Mouse (Mus musculus) embryonic facial prominence, embryonic 11.5 days (tissue): ENCODE measurements around the gene Mis12. TPM values are rescaled to one million over a fixed set of nuclear protein-coding genes. Genes with fewer than 3 reads are reported as not detected.
A peak's percentile ranks its signal among the peaks of the same experiment; 100 is the strongest.

Experiments used
- ATAC-seq: fragments of 200-750 bp; cut with Nextera tagmentation; replicated peaks from 2 replicates; pipeline ENCODE4 v1.8.0; 2017; ENCODE audit warnings: low read depth; ENCODE audit not compliant: insufficient number of reproducible peaks, low FRiP score, low TSS enrichment
- DNase-seq: peaks from one replicate; pipeline ENCODE4 v3.0.0-alpha.2; 2015; ENCODE audit warnings: low spot score
- H3K27ac ChIP-seq: fragments of 300-500 bp; sonication (generic); replicated peaks from 2 replicates; pipeline ENCODE4 v1.5.1; 2014; ENCODE audit warnings: mild to moderate bottlenecking, low read depth, low read length, control low read depth
- H3K27me3 ChIP-seq: fragments of 300-500 bp; sonication (generic); 2 replicates; pipeline ENCODE4 v1.6.1; 2014; ENCODE audit warnings: mild to moderate bottlenecking, low read length, moderate library complexity, mixed read lengths; ENCODE audit not compliant: control insufficient read depth, insufficient read depth
- H3K36me3 ChIP-seq: fragments of 300-500 bp; sonication (generic); replicated peaks from 2 replicates; pipeline ENCODE4 v1.6.1; 2014; ENCODE audit warnings: low read depth, mild to moderate bottlenecking, low read length, moderate library complexity, mixed read lengths; ENCODE audit not compliant: control insufficient read depth, insufficient read depth
- H3K4me1 ChIP-seq: fragments of 300-500 bp; sonication (generic); 2 replicates; pipeline ENCODE4 v1.6.1; 2014; ENCODE audit warnings: low read length, mixed read lengths; ENCODE audit not compliant: control insufficient read depth, insufficient read depth
- H3K4me2 ChIP-seq: fragments of 300-500 bp; sonication (generic); 2 replicates; pipeline ENCODE4 v1.6.1; 2014; ENCODE audit warnings: low read depth, mild to moderate bottlenecking, control low read depth, low read length, moderate library complexity
- H3K4me3 ChIP-seq: fragments of 300-500 bp; sonication (generic); 2 replicates; pipeline ENCODE4 v1.5.1; 2014; ENCODE audit warnings: low read depth, low read length, control low read depth
- H3K9ac ChIP-seq: fragments of 300-500 bp; sonication (generic); replicated peaks from 2 replicates; pipeline ENCODE4 v1.6.1; 2014; ENCODE audit warnings: mild to moderate bottlenecking, control low read depth, low read length
- H3K9me3 ChIP-seq: fragments of 300-500 bp; sonication (generic); replicated peaks from 2 replicates; pipeline ENCODE4 v1.6.1; 2016; ENCODE audit warnings: mild to moderate bottlenecking, low read length, inconsistent platforms, mixed read lengths; ENCODE audit not compliant: control insufficient read depth
- WGBS: fragments of 180-500 bp; shearing (Covaris S2); extraction: QIAGEN DNeasy Blood & Tissue Kit; methylation state at CpG from one replicate; pipeline ENCODE4 v1.1.7; 2014; 5-methylcytosine and 5-hydroxymethylcytosine counted together
- polyA plus RNA-seq: library from polyadenylated mRNA; unstranded; fragments of >200 nt; fragmentation: Nextera tagmentation; extraction: Ambion mirVana; gene quantifications from 2 replicates; pipeline ENCODE4 v1.2.1, GENCODE M21; 2014

Gene Mis12
- polyA plus RNA-seq, 1 experiment from 2014 or later: 64.9 TPM

GRCm38 (mm10) chr11:71029403-71030118, 10.2 kb downstream of the Mis12 start:
- no peaks in the 10 kb centered on the region; the same call in 1 of the 2 replicates for H3K4me1 ChIP-seq
- no peaks in the 10 kb centered on the region for H3K27me3 ChIP-seq
- H3K4me3 ChIP-seq: no peak overlapping the region
- H3K9me3 ChIP-seq: no peaks in the 10 kb centered on the region
- no peaks in the 10 kb centered on the region; the same call in 1 of the 2 replicates for H3K36me3 ChIP-seq
- no peak overlapping the region for H3K4me2 ChIP-seq
- H3K27ac ChIP-seq: no peak overlapping the region
- ATAC-seq (no peak), DNase-seq (no peak)
- 80% methylated on average over 3 of the region's 3 CpGs for WGBS
- H3K9ac ChIP-seq: no peak overlapping the region

- 67% methylated on average over 7 of the region's 7 CpGs for WGBS
- peak overlapping the region; percentile 53 for H3K4me3 ChIP-seq
- peak overlapping the region; percentile 75 for H3K9ac ChIP-seq
- H3K36me3 ChIP-seq: no peaks in the 10 kb centered on the region; the same call in 1 of the 2 replicates
- DNase-seq: no peak
- ATAC-seq: no peak
- H3K27me3 ChIP-seq: no peaks in the 10 kb centered on the region
- H3K4me1 ChIP-seq: no peaks in the 10 kb centered on the region; the same call in 1 of the 2 replicates
- H3K9me3 ChIP-seq: no peaks in the 10 kb centered on the region
- H3K4me2 ChIP-seq: peak overlapping the region; percentile 53
- H3K27ac ChIP-seq: peak overlapping the region; percentile 75; the same call in 1 of the 2 replicates
Measured at GRCm38 (mm10) chr11:71032070-71032469, 12.7 kb downstream of the Mis12 start.

- H3K4me3 ChIP-seq: peak overlapping the region; percentile 53
- H3K36me3 ChIP-seq: no peaks in the 10 kb centered on the region; the same call in 1 of the 2 replicates
- H3K27ac ChIP-seq: peak overlapping the region; percentile 75
- no peaks in the 10 kb centered on the region for H3K27me3 ChIP-seq
- 6% methylated on average over 26 of the region's 26 CpGs for WGBS
- H3K4me1 ChIP-seq: no peaks in the 10 kb centered on the region; the same call in 1 of the 2 replicates
- DNase-seq: peak; percentile 49
- peak overlapping the region; percentile 53 for H3K4me2 ChIP-seq
- no peaks in the 10 kb centered on the region for H3K9me3 ChIP-seq
- ATAC-seq: peak; percentile 34
- peak overlapping the region; percentile 75 for H3K9ac ChIP-seq
Measured at GRCm38 (mm10) chr11:71032491-71033162, 13.2 kb downstream of the Mis12 start.

- whole genome bisulfite sequencing: under 1% methylated on average over 29 of the region's 31 CpGs
- H3K27me3 ChIP-seq: no peaks in the 10 kb centered on the region
- H3K9me3 ChIP-seq: no peaks in the 10 kb centered on the region
- peak within 1 kb of the TSS; percentile 53 for H3K4me2 ChIP-seq
- no peaks in the 10 kb centered on the region for H3K36me3 ChIP-seq
- H3K27ac ChIP-seq: peak within 1 kb of the TSS; percentile 75
- H3K4me1 ChIP-seq: no peaks in the 10 kb centered on the region; the same call in 1 of the 2 replicates
- H3K4me3 ChIP-seq: peak within 1 kb of the TSS; percentile 53
- H3K9ac ChIP-seq: peak within 1 kb of the TSS; percentile 75
- ATAC-seq (peak; percentile 98), DNase-seq (peak; percentile 91)
Measured at GRCm38 (mm10) chr11:71033163-71033761, 13.9 kb downstream of the Mis12 start, which contains the start of gene 6330403K07Rik. Gene 6330403K07Rik, minus strand, starts transcription at chr11:71033513.

GRCm38 (mm10) chr11:71039526-71040298, 20.3 kb downstream of the Mis12 start:
- Histone ChIP-seq H3K4me3 (no peak overlapping the region), H3K36me3 (no peaks in the 10 kb centered on the region), H3K9me3 (no peaks in the 10 kb centered on the region), H3K9ac (no peak overlapping the region), H3K4me1 (no peaks in the 10 kb centered on the region), H3K4me2 (no peak overlapping the region), H3K27ac (no peak overlapping the region), H3K27me3 (no peaks in the 10 kb centered on the region)
- DNase-seq (no peak), ATAC-seq (no peak)
- 97% methylated on average over 5 of the region's 5 CpGs for WGBS

- ATAC-seq: no peak
- no peaks in the 10 kb centered on the region for H3K9me3 ChIP-seq
- H3K27ac ChIP-seq: no peak overlapping the region
- H3K9ac ChIP-seq: no peak overlapping the region
- H3K27me3 ChIP-seq: no peaks in the 10 kb centered on the region
- H3K4me2 ChIP-seq: no peak overlapping the region
- WGBS: 3% methylated on average over 1 of the region's 1 CpGs
- no peak overlapping the region for H3K4me3 ChIP-seq
- no peaks in the 10 kb centered on the region for H3K36me3 ChIP-seq
- peak; percentile 46 for DNase-seq
- H3K4me1 ChIP-seq: no peaks in the 10 kb centered on the region
Measured at GRCm38 (mm10) chr11:71052554-71052953, 33.1 kb downstream of the Mis12 start.

- H3K9me3 ChIP-seq: no peaks in the 10 kb centered on the region
- ATAC-seq: no peak
- no peak overlapping the region for H3K4me3 ChIP-seq
- no peaks in the 10 kb centered on the region for H3K27me3 ChIP-seq
- DNase-seq: no peak
- no peak overlapping the region for H3K4me2 ChIP-seq
- no peak overlapping the region for H3K9ac ChIP-seq
- no peaks in the 10 kb centered on the region for H3K4me1 ChIP-seq
- WGBS: 72% methylated on average over 1 of the region's 1 CpGs
- H3K36me3 ChIP-seq: no peaks in the 10 kb centered on the region
- H3K27ac ChIP-seq: no peak overlapping the region
Measured at GRCm38 (mm10) chr11:71076342-71076741, 56.9 kb downstream of the Mis12 start.
